Mouse (Mus musculus) forebrain, embryonic 16.5 days (tissue): ENCODE data around the gene Sash3. TPM values are rescaled to one million over a fixed set of nuclear protein-coding genes. Genes with fewer than 3 reads are reported as not detected.

Experiments
- ATAC-seq: fragments of 200-750 bp; cut with Nextera tagmentation; 2 replicates; pipeline ENCODE4 v1.8.0; 2017; ENCODE audit warnings: mild to moderate bottlenecking, moderate library complexity
- H3K27ac ChIP-seq: fragments of 300-500 bp; sonication (generic); 2 replicates; pipeline ENCODE4 v1.5.1; 2014; ENCODE audit warnings: low read length, control low read depth
- H3K27me3 ChIP-seq: fragments of 300-500 bp; sonication (generic); replicated peaks from 2 replicates; pipeline ENCODE4 v1.6.1; 2014; ENCODE audit warnings: low read length; ENCODE audit not compliant: control insufficient read depth, insufficient read depth
- H3K36me3 ChIP-seq: fragments of 300-500 bp; sonication (generic); 2 replicates; pipeline ENCODE4 v1.6.1; 2014; ENCODE audit not compliant: control insufficient read depth, insufficient read depth
- H3K4me1 ChIP-seq: fragments of 300-500 bp; sonication (generic); replicated peaks from 2 replicates; pipeline ENCODE4 v1.6.1; 2014; ENCODE audit warnings: low read length; ENCODE audit not compliant: control insufficient read depth, insufficient read depth
- H3K4me2 ChIP-seq: fragments of 300-500 bp; sonication (generic); 2 replicates; pipeline ENCODE4 v1.6.1; 2014; ENCODE audit warnings: mild to moderate bottlenecking, low read length, control low read depth
- H3K4me3 ChIP-seq: fragments of 300-500 bp; sonication (generic); replicated peaks from 2 replicates; pipeline ENCODE4 v1.5.1; 2014; ENCODE audit warnings: mild to moderate bottlenecking, low read length, control low read depth
- H3K9ac ChIP-seq: fragments of 300-500 bp; sonication (generic); replicated peaks from 2 replicates; pipeline ENCODE4 v1.6.1; 2014; ENCODE audit warnings: low read depth, low read length, control low read depth
- H3K9me3 ChIP-seq: fragments of 300-500 bp; sonication (generic); 2 replicates; pipeline ENCODE4 v1.6.1; 2016; ENCODE audit warnings: low read length; ENCODE audit not compliant: control insufficient read depth
- WGBS: fragments of 180-500 bp; shearing (Covaris S2); extraction: QIAGEN DNeasy Blood & Tissue Kit; methylation state at CpG from one replicate; pipeline ENCODE4 v1.1.7; 2014; 5-methylcytosine and 5-hydroxymethylcytosine counted together
- polyA plus RNA-seq: library from polyadenylated mRNA; unstranded; fragments of >200 nt; fragmentation: Nextera tagmentation; extraction: Ambion mirVana; gene quantifications from 2 replicates; pipeline ENCODE4 v1.2.1, GENCODE M21; 2015

The Sash3 gene
- polyA plus RNA-seq, 1 experiment from 2014 or later: 0.90 TPM

- H3K9ac ChIP-seq: no peak overlapping the region
- H3K4me1 ChIP-seq: no peaks in the 10 kb centered on the region
- no peaks in the 10 kb centered on the region for H3K9me3 ChIP-seq
- H3K4me2 ChIP-seq: no peak overlapping the region
- H3K27ac ChIP-seq: no peak overlapping the region
- ATAC-seq: no peak
- H3K4me3 ChIP-seq: no peak overlapping the region
- no peaks in the 10 kb centered on the region for H3K36me3 ChIP-seq
- no peaks in the 10 kb centered on the region for H3K27me3 ChIP-seq
These were observed 26.9 kb upstream of the Sash3 start for GRCm38 (mm10) chrX:48119294-48119693.

- Histone ChIP-seq H3K27me3 (no peaks in the 10 kb centered on the region), H3K4me3 (no peak overlapping the region), H3K4me2 (peak overlapping the region; percentile 34; the same call in 1 of the 2 replicates), H3K36me3 (no peaks in the 10 kb centered on the region), H3K4me1 (no peaks in the 10 kb centered on the region), H3K27ac (no peak overlapping the region), H3K9ac (no peak overlapping the region), H3K9me3 (no peaks in the 10 kb centered on the region)
- WGBS: 27% methylated on average over 17 of the region's 17 CpGs
- no peak; the same call in 1 of the 2 replicates for ATAC-seq
These were observed 21.8 kb upstream of the Sash3 start for GRCm38 (mm10) chrX:48124132-48125071.

- no peak overlapping the region for H3K9ac ChIP-seq
- H3K9me3 ChIP-seq: no peaks in the 10 kb centered on the region
- no peak overlapping the region for H3K4me2 ChIP-seq
- H3K36me3 ChIP-seq: no peaks in the 10 kb centered on the region
- no peaks in the 10 kb centered on the region for H3K27me3 ChIP-seq
- 33% methylated on average over 6 of the region's 6 CpGs for WGBS
- no peak overlapping the region for H3K27ac ChIP-seq
- H3K4me1 ChIP-seq: no peaks in the 10 kb centered on the region
- no peak overlapping the region for H3K4me3 ChIP-seq
- ATAC-seq: no peak
These were observed 19.2 kb upstream of the Sash3 start for GRCm38 (mm10) chrX:48126903-48127476.

GRCm38 (mm10) chrX:48127502-48128218 is 18.6 kb upstream of the Sash3 start:
- ATAC-seq: no peak
- H3K4me1 ChIP-seq: no peaks in the 10 kb centered on the region
- 78% methylated on average over 6 of the region's 6 CpGs for WGBS
- no peak overlapping the region for H3K27ac ChIP-seq
- no peak overlapping the region for H3K9ac ChIP-seq
- no peaks in the 10 kb centered on the region for H3K9me3 ChIP-seq
- H3K36me3 ChIP-seq: no peaks in the 10 kb centered on the region
- no peaks in the 10 kb centered on the region for H3K27me3 ChIP-seq
- H3K4me3 ChIP-seq: no peak overlapping the region
- H3K4me2 ChIP-seq: no peak overlapping the region

GRCm38 (mm10) chrX:48129167-48129566 is 17.1 kb upstream of the Sash3 start:
- H3K4me1 ChIP-seq: no peaks in the 10 kb centered on the region
- no peaks in the 10 kb centered on the region for H3K9me3 ChIP-seq
- H3K36me3 ChIP-seq: no peaks in the 10 kb centered on the region
- no peak for ATAC-seq
- H3K4me2 ChIP-seq: no peak overlapping the region
- no peaks in the 10 kb centered on the region for H3K27me3 ChIP-seq
- H3K27ac ChIP-seq: no peak overlapping the region
- 88% methylated on average over 1 of the region's 1 CpGs for WGBS
- no peak overlapping the region for H3K4me3 ChIP-seq
- no peak overlapping the region for H3K9ac ChIP-seq

- Histone ChIP-seq H3K4me2 (no peak overlapping the region), H3K27me3 (no peaks in the 10 kb centered on the region), H3K9ac (no peak overlapping the region), H3K36me3 (no peaks in the 10 kb centered on the region), H3K4me1 (peaks cover 3% of the 10 kb centered on the region; the same call in 1 of the 2 replicates), H3K4me3 (no peak overlapping the region), H3K9me3 (no peaks in the 10 kb centered on the region), H3K27ac (no peak overlapping the region)
- no peak for ATAC-seq
- WGBS: 93% methylated on average over 4 of the region's 4 CpGs
These were observed 9.3 kb upstream of the Sash3 start for GRCm38 (mm10) chrX:48136935-48137334.

GRCm38 (mm10) chrX:48138011-48138410 is 8.2 kb upstream of the Sash3 start:
- 63% methylated on average over 6 of the region's 6 CpGs for WGBS
- Histone ChIP-seq H3K9ac (no peak overlapping the region), H3K4me1 (peaks cover 3% of the 10 kb centered on the region; the same call in 1 of the 2 replicates), H3K4me2 (no peak overlapping the region), H3K4me3 (no peak overlapping the region), H3K27ac (no peak overlapping the region), H3K27me3 (no peaks in the 10 kb centered on the region), H3K36me3 (no peaks in the 10 kb centered on the region), H3K9me3 (no peaks in the 10 kb centered on the region)
- ATAC-seq: no peak

GRCm38 (mm10) chrX:48138539-48139275 is 7.5 kb upstream of the Sash3 start:
- Histone ChIP-seq H3K9me3 (no peaks in the 10 kb centered on the region), H3K4me3 (no peak overlapping the region), H3K27me3 (no peaks in the 10 kb centered on the region), H3K27ac (no peak overlapping the region), H3K36me3 (no peaks in the 10 kb centered on the region), H3K4me1 (peaks cover 3% of the 10 kb centered on the region; the same call in 1 of the 2 replicates), H3K9ac (no peak overlapping the region), H3K4me2 (no peak overlapping the region)
- 0 out of 2 replicates have a peak, but pooled peaks have one; percentile 43 for ATAC-seq
- WGBS: 56% methylated on average over 7 of the region's 7 CpGs
